Mouse (Mus musculus) spleen, adult 2 months (tissue): ENCODE data around the gene Prnd.

Experiments
- CTCF ChIP-seq: fragments of 200-500 bp; IDR thresholded peaks from 2 replicates; pipeline ENCODE4 v1.5.1; 2011; ENCODE audit warnings: mild to moderate bottlenecking, inconsistent platforms; ENCODE audit not compliant: insufficient read depth, insufficient read length, insufficient replicate concordance; ENCODE audit errors: extremely low read depth
- POLR2A ChIP-seq: fragments of 200-500 bp; IDR thresholded peaks from 2 replicates; pipeline ENCODE4 v1.6.1; 2011; ENCODE audit warnings: low read depth, low read length, inconsistent platforms

DNA sequence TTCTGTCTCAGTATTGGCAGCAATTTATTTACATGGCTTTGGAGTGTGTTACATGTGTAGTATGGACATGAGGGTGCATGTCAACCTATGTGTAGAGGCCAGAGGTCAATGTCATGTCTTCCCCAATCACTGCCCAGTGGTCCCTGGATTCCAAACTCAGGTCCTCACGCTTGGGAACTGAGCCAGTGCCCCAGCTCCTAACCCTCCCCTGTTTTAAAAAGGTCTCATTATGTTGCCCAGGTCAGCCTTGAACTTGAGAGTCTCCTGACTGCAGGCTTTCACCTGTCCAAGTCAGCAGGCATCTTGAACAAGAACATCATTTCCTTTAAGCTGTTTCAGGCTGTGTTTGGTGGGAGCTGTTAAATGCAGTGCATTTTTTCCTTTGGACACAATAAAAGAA lies 41.8 kb upstream of the Prnd start:
- no peak for TF ChIP-seq CTCF
- no peak for TF ChIP-seq POLR2A
